Mouse (Mus musculus) erythroblast, embryonic 14.5 days (primary cell): Measurements from ENCODE around the gene Spata19. TPM values are rescaled to one million over a fixed set of nuclear protein-coding genes. Genes with fewer than 3 reads are reported as not detected.

ENCODE experiments used
- H3K27me3 ChIP-seq: 2 replicates; pipeline ENCODE4 v1.6.1; 2012; ENCODE audit warnings: inconsistent platforms; ENCODE audit not compliant: control insufficient read depth
- H3K36me3 ChIP-seq: 2 replicates; pipeline ENCODE4 v1.6.1; 2012; ENCODE audit warnings: mild to moderate bottlenecking, inconsistent platforms; ENCODE audit not compliant: control insufficient read depth
- H3K4me1 ChIP-seq: 2 replicates; pipeline ENCODE4 v1.6.1; 2012; ENCODE audit warnings: inconsistent platforms; ENCODE audit not compliant: control insufficient read depth
- H3K4me3 ChIP-seq: replicated peaks from 2 replicates; pipeline ENCODE3; 2012; ENCODE audit warnings: moderate library complexity, mild to moderate bottlenecking, inconsistent platforms
- H3K9me3 ChIP-seq: 2 replicates; pipeline ENCODE4 v1.6.1; 2012; ENCODE audit warnings: low read length, inconsistent platforms, mixed read lengths; ENCODE audit not compliant: control insufficient read depth
- GATA1 ChIP-seq: IDR thresholded peaks from 2 replicates; pipeline ENCODE4 v1.6.1; 2012; ENCODE audit warnings: low read length, inconsistent platforms, mixed read lengths
- TAL1 ChIP-seq: IDR thresholded peaks from 3 replicates; pipeline ENCODE4 v1.6.1; 2012; ENCODE audit warnings: low read length, inconsistent platforms, mixed read lengths
- polyA plus RNA-seq: library from polyadenylated mRNA; stranded (reverse); fragments of >175 nt; gene quantifications from 2 replicates; pipeline ENCODE4 v1.2.3, GENCODE M21; 2012

The Spata19 gene
- polyA plus RNA-seq, 1 experiment = not detected

DNA sequence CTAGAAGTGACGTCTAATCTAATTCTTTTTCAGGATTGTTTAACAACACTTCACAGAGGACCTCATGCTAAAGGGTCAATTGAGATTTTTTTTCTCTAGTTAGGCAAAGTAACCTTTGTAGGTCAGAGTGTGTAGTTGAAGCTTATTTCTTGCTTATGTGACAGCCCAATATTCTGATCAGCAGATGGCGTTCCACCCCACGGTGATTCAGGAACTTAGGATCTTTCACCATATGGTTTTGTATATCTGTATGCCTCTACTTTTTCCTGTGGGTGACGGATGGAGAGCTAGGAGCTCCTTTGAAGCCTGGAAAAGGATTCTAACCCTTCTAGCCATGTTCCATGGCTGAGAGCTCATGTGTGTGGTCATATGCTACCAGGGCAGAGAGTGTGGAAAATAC is 27.9 kb downstream of the Spata19 start:
- Histone ChIP-seq H3K36me3 (no peaks in the 10 kb centered on the region), H3K9me3 (no peaks in the 10 kb centered on the region), H3K4me1 (no peaks in the 10 kb centered on the region), H3K4me3 (no peak overlapping the region), H3K27me3 (no peaks in the 10 kb centered on the region)
- TF ChIP-seq GATA1 = no peak
- TF ChIP-seq TAL1 = no peak

DNA sequence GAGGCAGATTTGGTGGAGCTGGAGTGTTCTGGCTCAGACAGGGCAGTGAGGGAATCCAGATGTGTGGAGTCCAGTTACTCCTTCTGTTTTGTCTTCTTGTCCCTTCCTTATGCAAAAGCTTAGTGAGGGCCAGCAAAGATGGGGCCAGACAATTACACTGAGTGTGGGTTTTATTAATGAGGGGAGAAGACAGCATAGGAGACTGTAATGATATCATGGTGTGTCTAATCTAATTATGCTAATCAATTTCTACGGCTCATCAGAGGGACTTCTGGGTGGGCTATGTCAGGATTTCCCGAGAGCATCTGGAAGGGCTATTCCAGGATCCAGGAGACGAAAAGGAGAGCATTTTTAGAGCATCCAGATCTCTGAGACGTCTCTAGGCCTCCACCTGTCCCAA is 32.0 kb downstream of the Spata19 start:
- Histone ChIP-seq H3K36me3 (no peaks in the 10 kb centered on the region), H3K27me3 (no peaks in the 10 kb centered on the region), H3K4me3 (no peak overlapping the region), H3K4me1 (no peaks in the 10 kb centered on the region), H3K9me3 (no peaks in the 10 kb centered on the region)
- TF ChIP-seq TAL1 (no peak), GATA1 (no peak)

DNA sequence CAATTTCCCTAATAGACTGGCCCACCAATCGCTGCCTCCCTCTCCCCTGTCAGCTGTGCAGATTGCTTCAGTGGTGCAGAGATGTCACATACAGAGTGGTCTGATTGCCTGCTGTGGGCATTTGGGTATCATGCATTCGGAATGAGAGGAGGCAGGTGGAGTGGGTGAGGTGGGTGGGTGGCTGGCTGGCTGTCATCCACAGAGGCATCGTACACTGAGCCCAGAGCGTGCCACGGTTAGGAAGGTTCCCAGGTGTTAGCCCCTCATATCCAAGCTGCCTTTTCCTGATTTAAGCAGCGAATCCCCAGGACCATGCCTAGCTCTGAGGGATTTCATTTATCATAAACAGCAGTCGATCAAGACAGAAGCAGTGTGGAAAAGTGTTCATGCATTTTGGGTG is 36.7 kb downstream of the Spata19 start:
- no peak for TF ChIP-seq GATA1
- no peak for TF ChIP-seq TAL1
- H3K9me3 ChIP-seq = no peaks in the 10 kb centered on the region

DNA sequence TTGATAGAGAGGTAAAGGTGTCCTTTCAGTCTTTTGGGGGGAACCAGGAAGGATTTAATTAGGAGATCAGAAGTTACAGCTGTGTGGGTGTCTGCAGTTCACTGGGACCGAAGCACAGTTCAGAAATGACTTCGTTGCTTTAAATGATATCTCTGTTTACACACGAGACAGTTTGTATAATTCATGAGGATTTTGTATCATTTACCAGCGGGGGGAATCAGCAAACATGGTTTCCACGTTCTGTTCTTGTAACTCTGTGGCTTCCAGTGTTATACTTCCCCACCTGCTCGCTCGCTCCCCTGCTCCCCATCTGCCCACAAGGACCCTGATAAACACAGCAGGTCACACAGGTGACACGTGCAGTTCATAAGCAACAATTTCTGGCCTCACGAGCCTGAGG is 39.3 kb downstream of the Spata19 start:
- H3K9me3 ChIP-seq = no peaks in the 10 kb centered on the region
- H3K27me3 ChIP-seq = no peaks in the 10 kb centered on the region
- TF ChIP-seq TAL1 (no peak), GATA1 (no peak)
- H3K36me3 ChIP-seq = no peaks in the 10 kb centered on the region
- no peak overlapping the region for H3K4me3 ChIP-seq
- H3K4me1 ChIP-seq = no peaks in the 10 kb centered on the region

More for the DNA sequence above, 36.7 kb downstream of the Spata19 start:
- Histone ChIP-seq H3K4me1 (no peaks in the 10 kb centered on the region), H3K27me3 (no peaks in the 10 kb centered on the region), H3K4me3 (no peak overlapping the region), H3K36me3 (no peaks in the 10 kb centered on the region)

DNA sequence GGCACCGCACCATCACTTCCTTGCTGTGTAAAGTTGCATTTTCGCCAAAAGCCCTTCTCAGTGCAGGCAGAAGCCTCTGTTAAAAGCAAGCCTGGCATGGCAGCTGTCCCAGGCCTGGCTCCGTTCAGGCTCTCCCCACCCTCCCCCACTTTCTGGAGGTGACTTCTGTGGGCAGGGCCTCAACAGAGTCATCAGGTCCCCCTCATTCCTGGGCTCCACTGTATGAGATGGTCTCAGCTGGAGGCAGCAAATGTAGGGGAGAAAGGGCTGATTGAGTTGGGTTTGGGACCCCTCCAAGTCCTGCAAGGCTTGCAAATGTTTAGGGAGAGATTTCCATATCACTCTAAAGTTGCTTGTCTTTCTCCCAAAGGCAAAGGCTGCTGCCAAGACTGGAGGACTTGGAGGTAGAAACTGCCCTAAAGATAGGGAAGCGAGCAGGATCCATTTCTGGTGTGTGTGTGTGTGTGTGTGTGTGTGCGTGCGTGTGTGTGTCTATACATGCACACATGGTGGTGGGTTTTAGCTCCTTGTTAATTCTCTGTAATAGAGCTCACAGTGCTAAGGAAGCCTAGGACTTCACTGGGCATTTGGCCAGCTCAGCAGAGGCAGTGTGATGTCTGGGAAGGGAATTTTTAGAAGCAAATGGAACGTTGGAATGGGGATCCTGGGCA is 40.9 kb downstream of the Spata19 start:
- TF ChIP-seq TAL1 (no peak), GATA1 (no peak)
- no peaks in the 10 kb centered on the region for H3K36me3 ChIP-seq
- H3K4me1 ChIP-seq = no peaks in the 10 kb centered on the region
- no peaks in the 10 kb centered on the region for H3K9me3 ChIP-seq
- H3K27me3 ChIP-seq = no peaks in the 10 kb centered on the region
- H3K4me3 ChIP-seq = no peak overlapping the region

DNA sequence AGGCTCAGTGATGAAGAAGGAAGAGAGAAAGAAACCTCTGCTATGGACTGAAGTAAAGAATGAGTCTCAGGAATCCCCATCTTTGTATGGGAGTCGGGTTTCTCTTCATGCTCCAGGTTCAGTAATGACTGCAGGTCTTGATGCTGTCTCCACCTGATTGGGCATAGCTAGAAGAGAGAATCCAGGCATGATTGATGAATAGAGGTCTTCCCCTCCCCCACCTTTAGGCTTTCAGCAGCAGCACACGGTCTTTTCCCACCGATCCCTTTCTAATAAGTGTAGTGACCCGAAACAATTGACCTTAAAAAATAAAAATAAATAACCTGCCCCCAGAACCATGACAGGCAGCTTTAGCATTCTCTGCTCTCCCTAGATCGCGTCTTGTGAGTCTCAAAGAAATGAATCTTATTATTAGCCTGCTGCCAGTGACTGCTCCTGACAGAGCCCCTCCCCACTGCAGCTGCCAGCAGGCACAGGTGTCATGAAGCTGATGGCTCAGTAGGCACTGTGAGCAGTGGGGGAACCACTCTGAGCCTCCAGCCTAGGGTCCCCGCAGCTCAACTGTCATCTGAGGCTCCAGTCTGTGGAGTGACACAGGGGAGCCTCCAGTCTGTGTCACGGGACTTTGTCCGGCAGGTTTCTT is 53.3 kb downstream of the Spata19 start:
- H3K4me1 ChIP-seq = no peaks in the 10 kb centered on the region
- H3K27me3 ChIP-seq = no peaks in the 10 kb centered on the region
- no peak overlapping the region for H3K4me3 ChIP-seq

More for the DNA sequence above, 53.3 kb downstream of the Spata19 start:
- Histone ChIP-seq H3K36me3 (no peaks in the 10 kb centered on the region), H3K9me3 (no peaks in the 10 kb centered on the region)
- TF ChIP-seq TAL1 (no peak), GATA1 (no peak)

Other genes with a start within 250 kb of the Spata19 start
- 0.02 and 0.03 TPM in 2 replicates for gene Jam3, start 241.4 kb upstream of the Spata19 start, polyA plus RNA-seq
- not detected in 2 replicates for gene Igsf9b, start 97.6 kb upstream of the Spata19 start, polyA plus RNA-seq